Mouse (Mus musculus) C2C12 (cell line): ENCODE data around the gene Ttbk2.

ENCODE experiments used
- CTCF ChIP-seq: IDR thresholded peaks from one replicate; pipeline ENCODE4 v1.5.1; 2011; ENCODE audit not compliant: control insufficient read depth, insufficient read depth, insufficient read length
- MAX ChIP-seq: IDR thresholded peaks from one replicate; pipeline ENCODE4 v1.6.1; 2011; ENCODE audit warnings: mild to moderate bottlenecking, control low read depth
- USF1 ChIP-seq: IDR thresholded peaks from one replicate; pipeline ENCODE4 v1.6.1; 2011; ENCODE audit warnings: low read depth, mild to moderate bottlenecking, control low read depth, moderate library complexity

- TF ChIP-seq CTCF (no peak), USF1 (no peak), MAX (no peak)
Observed at GRCm38 (mm10) chr2:120721911-120722310, 128.5 kb downstream of the Ttbk2 start.
